Mouse (Mus musculus) Patski (cell line): ENCODE results near the gene Mrpl37. TPM values are rescaled to one million over a fixed set of nuclear protein-coding genes. Genes with fewer than 3 reads are reported as not detected.

Source experiments
- ATAC-seq: fragments of 100-300 bp; one replicate; pipeline ENCODE4 v1.8.0; 2021
- CTCF ChIA-PET: fragments of 350-600 bp; sonication (Branson Sonifier 250); formaldehyde crosslinking; loops from one replicate; lab custom pipeline; 2022; ENCODE audit warnings: inconsistent platforms; lab: Charles Lee
- POLR2A ChIA-PET: fragments of 350-600 bp; sonication (Branson Sonifier 250); formaldehyde crosslinking; loops from one replicate; lab custom pipeline; 2022; ENCODE audit warnings: antibody characterized with exemption, inconsistent platforms; lab: Charles Lee
- DNase-seq: peaks from one replicate; pipeline ENCODE4 v3.0.0-alpha.2; 2011; ENCODE audit warnings: low read depth, low spot score
- H3K27me3 ChIP-seq: fragments of 371-371 bp; one replicate; pipeline ENCODE4 v1.5.1; 2021
- CTCF ChIP-seq: fragments of 100-300 bp; IDR thresholded peaks from one replicate; pipeline ENCODE4 v1.5.1; 2021
- in situ Hi-C: fragments of 300-500 bp; cut with MboI; formaldehyde crosslinking; loops from 3 replicates; pipeline ENCODE4 v1.11.1; 2018; ENCODE audit warnings: low pct_unique_long_range_greater_than_20kb, mixed read lengths
- polyA plus RNA-seq: library from polyadenylated mRNA; unstranded; gene quantifications from one replicate; pipeline ENCODE4 v1.2.3, GENCODE M21; 2021

The Mrpl37 gene
- polyA plus RNA-seq, 1 experiment from 2014 or later: 48.8 TPM

- in situ Hi-C loops: no loop called here
These were observed 28.0 kb upstream of the Mrpl37 start for GRCm38 (mm10) chr4:107094484-107095187.

GRCm38 (mm10) chr4:107091696-107092095 lies 25.0 kb upstream of the Mrpl37 start:
- ATAC-seq: no peak
- DNase-seq: no peak
- ChIA-PET CTCF (no interaction called here), POLR2A (no interaction called here)
- in situ Hi-C loops: no loop called here
- no peaks in the 10 kb centered on the region for H3K27me3 ChIP-seq
- TF ChIP-seq CTCF: no peak

More at GRCm38 (mm10) chr4:107094484-107095187, 28.0 kb upstream of the Mrpl37 start:
- POLR2A ChIA-PET: no interaction called here
- CTCF ChIA-PET: no interaction called here
- no peaks in the 10 kb centered on the region for H3K27me3 ChIP-seq
- DNase-seq: no peak
- TF ChIP-seq CTCF: no peak
- ATAC-seq: no peak

GRCm38 (mm10) chr4:107084858-107085257 lies 18.2 kb upstream of the Mrpl37 start:
- ATAC-seq (no peak), DNase-seq (no peak)
- POLR2A ChIA-PET: no interaction called here
- no peak for TF ChIP-seq CTCF
- CTCF ChIA-PET: no interaction called here
- in situ Hi-C loops: no loop called here
- H3K27me3 ChIP-seq: no peaks in the 10 kb centered on the region

- no peak for TF ChIP-seq CTCF
- CTCF ChIA-PET: no interaction called here
- POLR2A ChIA-PET: no interaction called here
- H3K27me3 ChIP-seq: no peaks in the 10 kb centered on the region
- in situ Hi-C loops: no loop called here
- no peak for ATAC-seq
- no peak for DNase-seq
These were observed 17.7 kb upstream of the Mrpl37 start for GRCm38 (mm10) chr4:107084343-107084742.

GRCm38 (mm10) chr4:107083126-107083525 lies 16.5 kb upstream of the Mrpl37 start:
- DNase-seq: no peak
- TF ChIP-seq CTCF: no peak
- ATAC-seq: no peak
- CTCF ChIA-PET: no interaction called here
- POLR2A ChIA-PET: no interaction called here
- in situ Hi-C loops: no loop called here
- H3K27me3 ChIP-seq: no peaks in the 10 kb centered on the region

GRCm38 (mm10) chr4:107082185-107082584 lies 15.5 kb upstream of the Mrpl37 start:
- no peak for ATAC-seq
- POLR2A ChIA-PET: no interaction called here
- TF ChIP-seq CTCF: no peak
- no peaks in the 10 kb centered on the region for H3K27me3 ChIP-seq
- no peak for DNase-seq
- CTCF ChIA-PET: interaction anchor here (1.3 kb wide), 1 partner anchor 10 kb away, joined by 3 read pairs; no protein-coding TSS in a partner anchor
- in situ Hi-C loops: no loop called here

GRCm38 (mm10) chr4:107079716-107080115 lies 13.0 kb upstream of the Mrpl37 start:
- CTCF ChIA-PET: no interaction called here
- POLR2A ChIA-PET: interaction anchor here (0.7 kb wide), 1 partner anchor 252 kb away, joined by 3 read pairs; no protein-coding TSS in a partner anchor
- no peaks in the 10 kb centered on the region for H3K27me3 ChIP-seq
- peak; percentile 52 for ATAC-seq
- in situ Hi-C loops: no loop called here
- TF ChIP-seq CTCF: no peak
- DNase-seq: peak; percentile 69

GRCm38 (mm10) chr4:107078894-107079293 lies 12.2 kb upstream of the Mrpl37 start:
- no peak for TF ChIP-seq CTCF
- no peaks in the 10 kb centered on the region for H3K27me3 ChIP-seq
- POLR2A ChIA-PET: no interaction called here
- ATAC-seq: no peak
- CTCF ChIA-PET: no interaction called here
- DNase-seq: no peak
- in situ Hi-C loops: no loop called here

GRCm38 (mm10) chr4:107075456-107075855 lies 8.8 kb upstream of the Mrpl37 start:
- CTCF ChIA-PET: no interaction called here
- in situ Hi-C loops: no loop called here
- ATAC-seq (no peak), DNase-seq (no peak)
- POLR2A ChIA-PET: no interaction called here
- no peaks in the 10 kb centered on the region for H3K27me3 ChIP-seq
- TF ChIP-seq CTCF: no peak

- ATAC-seq (no peak), DNase-seq (peak; percentile 12)
- ChIA-PET CTCF (interaction anchor here (0.7 to 1.6 kb wide), 3 partner anchors 10 to 17 kb away, joined by 3 to 4 read pairs (median 3); no protein-coding TSS in a partner anchor), POLR2A (no interaction called here)
- no peaks in the 10 kb centered on the region for H3K27me3 ChIP-seq
- TF ChIP-seq CTCF: no peak
- in situ Hi-C loops: no loop called here
These were observed 5.7 kb upstream of the Mrpl37 start for GRCm38 (mm10) chr4:107072343-107072742.

- DNase-seq: no peak
- in situ Hi-C loops: loop anchor here (5.0 kb wide), 1 partner anchor 100 kb away; no protein-coding TSS in a partner anchor
These were observed 628 bp upstream of the Mrpl37 start for GRCm38 (mm10) chr4:107067151-107067840.

More at GRCm38 (mm10) chr4:107067151-107067840, 628 bp upstream of the Mrpl37 start:
- ChIA-PET POLR2A (no interaction called here), CTCF (no interaction called here)
- H3K27me3 ChIP-seq: no peaks in the 10 kb centered on the region
- no peak for TF ChIP-seq CTCF
- ATAC-seq: no peak
